Mouse (Mus musculus): ENCODE data around the gene Gm20897. TPM values are rescaled to one million over a fixed set of nuclear protein-coding genes. Genes with fewer than 3 reads are reported as not detected.
"Not testable (repeated sequence)": the region's sequence is repeated elsewhere in the genome, so short reads cannot be mapped to it uniquely, and the experiment has no call there.

Gene Gm20897
- total RNA-seq (2014; rRNA removed) (not detected in 2 replicates), polyA plus RNA-seq (2015; fragmentation: Nextera tagmentation; extraction: Ambion mirVana) (not detected in 2 replicates)

GRCm38 (mm10) chrY:38502138-38502537 lies at the start of gene Gm20897:
Gene Gm20897 (minus strand): TSS chrY:38502238.
- H3K9ac ChIP-seq (replicated peaks; ENCODE audit: low read length, poor library complexity, severe bottlenecking); H3K4me2 ChIP-seq (ENCODE audit: low read depth, low read length, poor library complexity, severe bottlenecking); H3K9me3 ChIP-seq (ENCODE audit: low read length); H3K4me1 ChIP-seq (ENCODE audit: insufficient read depth, low read length); ATAC-seq (ENCODE audit: low FRiP score); H3K4me3 ChIP-seq (ENCODE audit: low read depth, low read length); DNase-seq (ENCODE audit: low spot score); H3K36me3 ChIP-seq (ENCODE audit: insufficient read depth, low read length); H3K27ac ChIP-seq (ENCODE audit: low read depth, low read length); H3K27me3 ChIP-seq (ENCODE audit: insufficient read depth, low read length): not testable (repeated sequence)
- 74% methylated on average over 4 of the region's 6 CpGs for WGBS

Other genes with a start within 250 kb of the Gm20897 start
- gene Gm21732, start 73.5 kb upstream of the Gm20897 start, total RNA-seq (2014; rRNA removed) = not detected in 2 replicates
- gene Gm21732, start 73.5 kb upstream of the Gm20897 start, polyA plus RNA-seq (2015; fragmentation: Nextera tagmentation; extraction: Ambion mirVana) = not detected in 2 replicates

Measured in midbrain, postnatal 0 days (tissue).